Mouse (Mus musculus) MEL (cell line): ENCODE data around the gene Srcin1. TPM values are rescaled to one million over a fixed set of nuclear protein-coding genes. Genes with fewer than 3 reads are reported as not detected.

Experiments
- DNase-seq: peaks from one replicate; pipeline ENCODE4 v3.0.0; 2011; ENCODE audit warnings: low read depth, low spot score
- H3K27ac ChIP-seq: 2 replicates; pipeline ENCODE4 v1.5.1; 2012; ENCODE audit warnings: low read depth, mild to moderate bottlenecking, control low read depth, low read length, moderate library complexity; ENCODE audit not compliant: control insufficient read depth
- H3K27me3 ChIP-seq, 2 experiments: fragments of 150-350 bp in 1 of 2; sonication (generic) in 1 of 2; 2 replicates each; pipeline ENCODE4 v1.6.1; 2012; ENCODE audit warnings: low read length in 2 of 2, mild to moderate bottlenecking in 2 of 2, improper control_type of control experiment in 1 of 2, moderate library complexity in 1 of 2; ENCODE audit not compliant: insufficient read depth in 2 of 2, control insufficient read depth in 1 of 2
- H3K36me3 ChIP-seq, 2 experiments: 2 replicates each; pipeline ENCODE4 v1.6.1; 2012 to 2014; ENCODE audit warnings: low read length in 2 of 2, improper control_type of control experiment in 1 of 2, inconsistent platforms in 1 of 2, mild to moderate bottlenecking in 1 of 2; ENCODE audit not compliant: insufficient read depth in 2 of 2, control insufficient read depth in 1 of 2
- H3K4me1 ChIP-seq, 2 experiments: fragments of 150-350 bp in 1 of 2; sonication (generic) in 1 of 2; 2 replicates each; pipeline ENCODE4 v1.6.1; 2012; ENCODE audit warnings: low read length in 2 of 2, improper control_type of control experiment in 1 of 2, mild to moderate bottlenecking in 1 of 2; ENCODE audit not compliant: insufficient read depth in 2 of 2, control insufficient read depth in 1 of 2
- H3K4me3 ChIP-seq, 2 experiments: fragments of 150-350 bp in 1 of 2; sonication (generic) in 1 of 2; 2 replicates each; pipeline ENCODE4 v1.5.1; 2012; ENCODE audit warnings: low read depth in 2 of 2, low read length in 2 of 2, mild to moderate bottlenecking in 2 of 2, moderate library complexity in 2 of 2, control low read depth in 1 of 2, improper control_type of control experiment in 1 of 2; ENCODE audit not compliant: control insufficient read depth in 1 of 2, insufficient read depth in 1 of 2
- H3K79me2 ChIP-seq: 2 replicates; pipeline ENCODE4 v1.6.1; 2012; ENCODE audit warnings: mild to moderate bottlenecking, low read length, moderate library complexity; ENCODE audit not compliant: control insufficient read depth, poor library complexity, insufficient read depth
- H3K9ac ChIP-seq: 2 replicates; pipeline ENCODE4 v1.6.1; 2012; ENCODE audit warnings: low read depth, mild to moderate bottlenecking, control low read depth, low read length, moderate library complexity; ENCODE audit not compliant: control insufficient read depth, poor library complexity, severe bottlenecking
- H3K9me3 ChIP-seq: fragments of 150-350 bp; sonication (generic); replicated peaks from 2 replicates; pipeline ENCODE4 v1.6.1; 2012; ENCODE audit warnings: mild to moderate bottlenecking, low read length, improper control_type of control experiment, moderate library complexity; ENCODE audit not compliant: insufficient read depth
- BHLHE40 ChIP-seq: IDR thresholded peaks from 2 replicates; pipeline ENCODE4 v1.6.1; 2012; ENCODE audit warnings: low read depth, mild to moderate bottlenecking, inconsistent platforms, low read length, improper control_type of control experiment, borderline replicate concordance
- CHD1 ChIP-seq: IDR thresholded peaks from 2 replicates; pipeline ENCODE4 v1.6.1; 2012; ENCODE audit warnings: low read depth, mild to moderate bottlenecking, inconsistent platforms, low read length, improper control_type of control experiment
- CHD2 ChIP-seq: IDR thresholded peaks from 2 replicates; pipeline ENCODE4 v1.6.1; 2011; ENCODE audit warnings: low read length, improper control_type of control experiment
- CTCF ChIP-seq, 3 experiments: IDR thresholded peaks in 2 of 3; conservative IDR thresholded peaks in 1 of 3; 2 replicates each; pipeline ENCODE4 v1.5.1; 2011 to 2012; ENCODE audit warnings: low read length in 3 of 3, low read depth in 2 of 3, mild to moderate bottlenecking in 2 of 3, improper control_type of control experiment in 1 of 3, inconsistent platforms in 1 of 3, mixed read lengths in 1 of 3, moderate library complexity in 1 of 3; ENCODE audit not compliant: control insufficient read depth in 1 of 3, insufficient read depth in 1 of 3, poor library complexity in 1 of 3, severe bottlenecking in 1 of 3
- ELF1 ChIP-seq: IDR thresholded peaks from 2 replicates; pipeline ENCODE4 v1.6.1; 2014; ENCODE audit warnings: low read depth, mild to moderate bottlenecking, inconsistent platforms, low read length, improper control_type of control experiment, moderate library complexity
- EP300 ChIP-seq, 2 experiments: IDR thresholded peaks; 2 replicates each; pipeline ENCODE4 v1.6.1; 2011; ENCODE audit warnings: improper control_type of control experiment in 2 of 2, low read length in 2 of 2, low read depth in 1 of 2, mild to moderate bottlenecking in 1 of 2
- ETS1 ChIP-seq: IDR thresholded peaks from 2 replicates; pipeline ENCODE4 v1.6.1; 2012; ENCODE audit warnings: low read depth, mild to moderate bottlenecking, inconsistent platforms, low read length, improper control_type of control experiment, moderate library complexity
- GABPA ChIP-seq: IDR thresholded peaks from 2 replicates; pipeline ENCODE4 v1.6.1; 2012; ENCODE audit warnings: low read depth, mild to moderate bottlenecking, inconsistent platforms, low read length, improper control_type of control experiment, moderate library complexity
- GATA1 ChIP-seq: IDR thresholded peaks from 2 replicates; pipeline ENCODE4 v1.6.1; 2011; ENCODE audit warnings: low read depth, low read length, improper control_type of control experiment
- HCFC1 ChIP-seq: IDR thresholded peaks from 2 replicates; pipeline ENCODE4 v1.6.1; 2012; ENCODE audit warnings: low read depth, mild to moderate bottlenecking, inconsistent platforms, low read length, improper control_type of control experiment, moderate library complexity
- KAT2A ChIP-seq: conservative IDR thresholded peaks from 2 replicates; pipeline ENCODE4 v1.6.1; 2012; ENCODE audit warnings: low read depth, low read length, improper control_type of control experiment, inconsistent platforms
- MAFK ChIP-seq: IDR thresholded peaks from 2 replicates; pipeline ENCODE4 v1.6.1; 2011; ENCODE audit warnings: low read depth, mild to moderate bottlenecking, low read length, improper control_type of control experiment, borderline replicate concordance
- MAX ChIP-seq: IDR thresholded peaks from 2 replicates; pipeline ENCODE4 v1.6.1; 2011; ENCODE audit warnings: low read length, improper control_type of control experiment
- MAZ ChIP-seq: IDR thresholded peaks from 2 replicates; pipeline ENCODE4 v1.6.1; 2012; ENCODE audit warnings: low read depth, mild to moderate bottlenecking, inconsistent platforms, low read length, improper control_type of control experiment
- MEF2A ChIP-seq: IDR thresholded peaks from 2 replicates; pipeline ENCODE4 v1.6.1; 2014; ENCODE audit warnings: low read depth, mild to moderate bottlenecking, inconsistent platforms, low read length, improper control_type of control experiment; ENCODE audit not compliant: poor library complexity, insufficient replicate concordance, severe bottlenecking; ENCODE audit errors: extremely low read depth
- MXI1 ChIP-seq: IDR thresholded peaks from 2 replicates; pipeline ENCODE4 v1.6.1; 2011; ENCODE audit warnings: mild to moderate bottlenecking, low read depth, low read length, improper control_type of control experiment
- MYB ChIP-seq: IDR thresholded peaks from 2 replicates; pipeline ENCODE4 v1.6.1; 2011; ENCODE audit warnings: mild to moderate bottlenecking, low read depth, low read length, improper control_type of control experiment
- MYC ChIP-seq: IDR thresholded peaks from 2 replicates; pipeline ENCODE4 v1.6.1; 2011; ENCODE audit warnings: low read depth, mild to moderate bottlenecking, low read length, improper control_type of control experiment, moderate library complexity
- NRF1 ChIP-seq: IDR thresholded peaks from 2 replicates; pipeline ENCODE4 v1.6.1; 2014; ENCODE audit warnings: low read depth, mild to moderate bottlenecking, inconsistent platforms, low read length, improper control_type of control experiment, moderate library complexity; ENCODE audit not compliant: poor library complexity, insufficient read depth, severe bottlenecking
- POLR2A ChIP-seq, 2 experiments: IDR thresholded peaks; 2 replicates each; pipeline ENCODE4 v1.6.1; 2011 to 2012; ENCODE audit warnings: low read length in 2 of 2, mild to moderate bottlenecking in 2 of 2, control low read depth in 1 of 2, improper control_type of control experiment in 1 of 2, low read depth in 1 of 2, moderate library complexity in 1 of 2; ENCODE audit not compliant: control insufficient read depth in 1 of 2, insufficient read depth in 1 of 2, poor library complexity in 1 of 2
- POLR2AphosphoS2 ChIP-seq: IDR thresholded peaks from 2 replicates; pipeline ENCODE4 v1.6.1; 2011; ENCODE audit warnings: low read length, improper control_type of control experiment
- POLR2AphosphoS5 ChIP-seq: IDR thresholded peaks from 2 replicates; pipeline ENCODE4 v1.6.1; 2012; ENCODE audit warnings: low read depth, borderline replicate concordance, mild to moderate bottlenecking, inconsistent platforms, low read length, moderate library complexity, mixed read lengths
- RAD21 ChIP-seq: IDR thresholded peaks from 2 replicates; pipeline ENCODE4 v1.6.1; 2011; ENCODE audit warnings: mild to moderate bottlenecking, low read depth, low read length, improper control_type of control experiment
- RCOR1 ChIP-seq: IDR thresholded peaks from 2 replicates; pipeline ENCODE4 v1.6.1; 2012; ENCODE audit warnings: low read depth, mild to moderate bottlenecking, inconsistent platforms, low read length, improper control_type of control experiment
- SIN3A ChIP-seq: IDR thresholded peaks from 2 replicates; pipeline ENCODE4 v1.6.1; 2012; ENCODE audit warnings: low read length, improper control_type of control experiment, inconsistent platforms
- SMC3 ChIP-seq: IDR thresholded peaks from 2 replicates; pipeline ENCODE4 v1.6.1; 2011; ENCODE audit warnings: low read depth, low read length, improper control_type of control experiment
- TBP ChIP-seq: IDR thresholded peaks from 2 replicates; pipeline ENCODE4 v1.8.0; 2011; ENCODE audit warnings: low read depth, low read length, improper control_type of control experiment
- TCF12 ChIP-seq: IDR thresholded peaks from 2 replicates; pipeline ENCODE4 v1.6.1; 2014; ENCODE audit warnings: low read depth, mild to moderate bottlenecking, inconsistent platforms, low read length, improper control_type of control experiment, moderate library complexity
- USF2 ChIP-seq, 2 experiments: IDR thresholded peaks; 2 replicates each; pipeline ENCODE4 v1.6.1; 2011 to 2012; ENCODE audit warnings: improper control_type of control experiment in 2 of 2, low read length in 2 of 2, borderline replicate concordance in 1 of 2, inconsistent platforms in 1 of 2, low read depth in 1 of 2, mild to moderate bottlenecking in 1 of 2; ENCODE audit not compliant: insufficient read depth in 1 of 2
- ZC3H11A ChIP-seq: IDR thresholded peaks from 2 replicates; pipeline ENCODE4 v1.6.1; 2012; ENCODE audit warnings: low read depth, mild to moderate bottlenecking, inconsistent platforms, low read length, improper control_type of control experiment
- ZKSCAN1 ChIP-seq: IDR thresholded peaks from 2 replicates; pipeline ENCODE4 v1.6.1; 2012; ENCODE audit warnings: low read depth, mild to moderate bottlenecking, inconsistent platforms, low read length, improper control_type of control experiment, moderate library complexity
- ZMIZ1 ChIP-seq: IDR thresholded peaks from 2 replicates; pipeline ENCODE4 v1.6.1; 2012; ENCODE audit warnings: low read depth, mild to moderate bottlenecking, inconsistent platforms, low read length, improper control_type of control experiment, moderate library complexity
- ZNF384 ChIP-seq: IDR thresholded peaks from 2 replicates; pipeline ENCODE4 v1.6.1; 2012; ENCODE audit warnings: low read depth, mild to moderate bottlenecking, inconsistent platforms, low read length, improper control_type of control experiment
- polyA plus RNA-seq, 2 experiments: library from polyadenylated mRNA; stranded (reverse) in 1 of 2; unstranded in 1 of 2; fragments of >175 nt in 1 of 2; fragments of >200 nt in 1 of 2; gene quantifications; 2 replicates each; pipeline versions ENCODE4 v1.2.1 to v1.2.4; 2012; ENCODE audit warnings: low replicate concordance in 2 of 2, low read depth in 1 of 2; ENCODE audit not compliant: insufficient read length in 2 of 2, insufficient read depth in 1 of 2, missing spikeins in 1 of 2
- total RNA-seq: library from RNA; depleted of rRNA; stranded (reverse); fragments of 300-350 nt; gene quantifications from 2 replicates; pipeline ENCODE4 v1.2.3, GENCODE M21; 2012

Gene Srcin1
- total and polyA plus RNA-seq, 3 experiments, result 0.04 to 0.10 TPM; not detected in 1

DNA sequence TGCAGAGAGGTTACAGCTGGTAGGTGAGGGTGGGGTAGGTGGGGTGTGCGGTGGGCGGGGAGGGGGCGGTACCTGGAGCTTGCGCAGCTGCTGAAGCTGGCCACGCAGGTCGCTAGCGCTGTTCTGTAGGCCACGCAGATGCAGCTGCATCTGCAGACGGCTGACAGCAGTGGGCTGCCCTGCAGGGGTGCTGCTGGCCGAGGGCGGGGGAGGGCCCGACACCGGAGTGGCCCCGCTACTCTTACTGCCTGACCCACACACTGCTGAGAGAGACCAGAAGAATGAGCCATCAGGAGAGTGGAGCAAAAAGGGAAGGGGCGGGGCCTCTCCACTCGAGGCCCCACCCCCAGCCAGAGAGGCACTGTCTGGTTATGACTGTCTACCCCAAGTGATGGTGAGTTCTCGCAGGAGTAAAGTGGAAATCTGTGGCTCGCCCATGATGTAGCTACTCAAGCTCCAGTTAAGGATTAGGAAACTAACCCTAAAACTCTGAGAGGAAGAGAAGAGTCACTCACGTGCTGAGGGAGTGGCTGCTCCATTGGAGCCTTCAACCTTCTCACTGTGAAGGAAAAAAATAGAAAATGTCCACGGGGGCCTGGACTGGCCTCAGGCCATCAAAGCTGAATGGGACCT is 42.9 kb downstream of the Srcin1 start:
- TF ChIP-seq ZC3H11A, result no peak
- TF ChIP-seq POLR2A (IDR thresholded peaks at IDR 0.05; ENCODE audit: control insufficient read depth in 1 of 2, insufficient read depth in 1 of 2, low read depth in 1 of 2, low read length in 2 of 2, poor library complexity in 1 of 2), result peak in 1 of 2 experiments; percentile 37; a peak in 1 of 4 replicates
- TF ChIP-seq GABPA, result no peak
- TF ChIP-seq ETS1, result no peak
- TF ChIP-seq MEF2A, result no peak
- TF ChIP-seq POLR2AphosphoS5, result no peak
- no peak for TF ChIP-seq POLR2AphosphoS2
- no peak for TF ChIP-seq EP300 (IDR thresholded peaks at IDR 0.05; ENCODE audit: low read depth in 1 of 2, low read length in 2 of 2)
- no peak for TF ChIP-seq CHD1
- TF ChIP-seq MAX, result no peak
- no peak for TF ChIP-seq ZMIZ1
- no peak for TF ChIP-seq ZNF384
- TF ChIP-seq MAZ, result 0 out of 2 replicates have a peak, but pooled peaks have one; percentile 39
- TF ChIP-seq ELF1, result no peak
- peak; percentile 82; the same call in 1 of the 2 replicates for TF ChIP-seq BHLHE40
- no peak for TF ChIP-seq GATA1
- no peak for TF ChIP-seq RCOR1
- no peak for TF ChIP-seq USF2 (IDR thresholded peaks at IDR 0.05; ENCODE audit: borderline replicate concordance in 1 of 2, insufficient read depth in 1 of 2, low read depth in 1 of 2, low read length in 2 of 2)
- TF ChIP-seq CTCF (IDR thresholded peaks at IDR 0.05 in 2 of 3, conservative IDR thresholded peaks at IDR 0.05 in 1 of 3; ENCODE audit: control insufficient read depth in 1 of 3, insufficient read depth in 1 of 3, low read depth in 2 of 3, low read length in 3 of 3, poor library complexity in 1 of 3, severe bottlenecking in 1 of 3), result no peak
- no peak for TF ChIP-seq ZKSCAN1
- TF ChIP-seq TCF12, result no peak
- TF ChIP-seq MYC, result 0 out of 2 replicates have a peak, but pooled peaks have one; percentile 22
- no peak for TF ChIP-seq SMC3
- no peak for TF ChIP-seq RAD21
- no peak for TF ChIP-seq HCFC1
- no peak for TF ChIP-seq MAFK
- TF ChIP-seq TBP, result no peak
- no peak for TF ChIP-seq KAT2A
- TF ChIP-seq CHD2, result no peak
- TF ChIP-seq MXI1, result no peak; the same call in 1 of the 2 replicates
- no peak for TF ChIP-seq MYB
- peak; percentile 67 for TF ChIP-seq NRF1
- TF ChIP-seq SIN3A, result no peak
- no peak overlapping the region for H3K27ac ChIP-seq
- DNase-seq, result peak; percentile 87
- peaks cover 4 to 11% of the 10 kb centered on the region in 2 experiments for H3K4me1 ChIP-seq
- H3K9me3 ChIP-seq, result no peaks in the 10 kb centered on the region
- no peaks in the 10 kb centered on the region for H3K79me2 ChIP-seq
- peaks cover 0 to 1% of the 10 kb centered on the region in 2 experiments; a peak in 3 of 4 replicates for H3K27me3 ChIP-seq
- H3K36me3 ChIP-seq, result no peaks in the 10 kb centered on the region
- peak overlapping the region; percentile 58 for H3K9ac ChIP-seq
- H3K4me3 ChIP-seq, result peak overlapping the region; percentile 58 to 59
